Comparison of ENCODE assay signal across 21 mouse cellular contexts in the genomic region with DNA sequence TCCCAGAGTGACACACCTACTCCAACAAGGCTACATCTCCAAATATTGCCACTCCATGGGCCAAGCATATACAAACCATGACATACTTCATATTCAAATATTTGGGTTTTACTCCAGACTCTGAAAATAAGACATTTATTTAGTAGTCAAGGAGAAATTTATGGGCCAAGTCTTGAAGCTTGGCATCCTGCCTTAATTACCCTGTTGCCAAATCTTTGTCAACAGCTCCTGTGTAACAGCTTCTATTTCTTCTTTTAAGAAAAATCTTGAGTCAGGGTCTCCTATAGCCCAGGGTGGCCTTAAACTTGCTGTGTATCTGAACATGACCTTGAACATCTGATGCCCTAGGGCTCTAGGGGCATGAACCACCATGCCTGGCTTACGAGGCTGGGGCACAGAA.
"Had no signal": no experiment of that assay in that cellular context is flagged by ENCODE, and none has a peak within 500 bp of the region (broad histone marks: within the 10 kb centered on the region; RNA-seq: fewer than 3 reads in every experiment).

No protein-coding gene starts in this region.

- H3K36me3 ChIP-seq: kidney, embryonic 15.5 days; limb, embryonic 12.5 days; limb, embryonic 15.5 days; liver, embryonic 13.5 days; midbrain, embryonic 12.5 days; midbrain, embryonic 15.5 days; neural tube, embryonic 12.5 days; neural tube, embryonic 15.5 days had no signal

- H3K27me3 ChIP-seq: kidney, embryonic 15.5 days; limb, embryonic 12.5 days; limb, embryonic 15.5 days; liver, embryonic 13.5 days; midbrain, embryonic 12.5 days; midbrain, embryonic 15.5 days; neural tube, embryonic 12.5 days; neural tube, embryonic 15.5 days had no signal

- H3K4me1 ChIP-seq: limb, embryonic 12.5 days; limb, embryonic 15.5 days; liver, embryonic 13.5 days; midbrain, embryonic 12.5 days; midbrain, embryonic 15.5 days; neural tube, embryonic 12.5 days; neural tube, embryonic 15.5 days had no signal

- H3K4me3 ChIP-seq: kidney, embryonic 15.5 days; limb, embryonic 12.5 days; limb, embryonic 15.5 days; liver, embryonic 13.5 days; midbrain, embryonic 12.5 days; midbrain, embryonic 15.5 days; neural tube, embryonic 12.5 days; neural tube, embryonic 15.5 days had no signal

- DNase-seq: kidney, adult 11 months; kidney, adult 8-10 months; kidney, postnatal 10 days; kidney, postnatal 4 days; left cerebral cortex, postnatal 4 days; liver, embryonic 13.5 days; lung, adult 2 months; right cerebral cortex, adult 18-20 months; right cerebral cortex, postnatal 14 days; right cerebral cortex, postnatal 4 days; thymus, postnatal 25 days had no signal

- ATAC-seq: lung, postnatal 0 days; midbrain, embryonic 15.5 days had no signal

- H3K4me2 ChIP-seq: kidney, embryonic 15.5 days; limb, embryonic 12.5 days; limb, embryonic 15.5 days; liver, embryonic 13.5 days; midbrain, embryonic 12.5 days; midbrain, embryonic 15.5 days; neural tube, embryonic 12.5 days; neural tube, embryonic 15.5 days had no signal

- H3K9ac ChIP-seq: kidney, embryonic 15.5 days; limb, embryonic 12.5 days; limb, embryonic 15.5 days; liver, embryonic 13.5 days; midbrain, embryonic 12.5 days; midbrain, embryonic 15.5 days; neural tube, embryonic 12.5 days; neural tube, embryonic 15.5 days had no signal

- H3K9me3 ChIP-seq: kidney, embryonic 15.5 days; limb, embryonic 12.5 days; limb, embryonic 15.5 days; liver, embryonic 13.5 days; midbrain, embryonic 12.5 days; midbrain, embryonic 15.5 days; neural tube, embryonic 12.5 days; neural tube, embryonic 15.5 days had no signal

- H3K27ac ChIP-seq: kidney, embryonic 15.5 days; limb, embryonic 12.5 days; limb, embryonic 15.5 days; liver, embryonic 13.5 days; macrophage; midbrain, embryonic 12.5 days; midbrain, embryonic 15.5 days; neural tube, embryonic 12.5 days; neural tube, embryonic 15.5 days; stomach, postnatal 0 days had no signal
